Mouse (Mus musculus) embryonic fibroblast, embryonic 13.5 days (primary cell): ENCODE data around the gene Gm43738.

ENCODE experiments used
- CTCF ChIP-seq: IDR thresholded peaks from 2 replicates; pipeline ENCODE4 v1.5.1; 2011; ENCODE audit warnings: mild to moderate bottlenecking, control low read depth, low read length, moderate library complexity, borderline replicate concordance; ENCODE audit not compliant: insufficient read depth
- POLR2A ChIP-seq: IDR thresholded peaks from 2 replicates; pipeline ENCODE4 v1.6.1; 2011; ENCODE audit warnings: low read depth, mild to moderate bottlenecking, control low read depth, low read length, moderate library complexity

DNA sequence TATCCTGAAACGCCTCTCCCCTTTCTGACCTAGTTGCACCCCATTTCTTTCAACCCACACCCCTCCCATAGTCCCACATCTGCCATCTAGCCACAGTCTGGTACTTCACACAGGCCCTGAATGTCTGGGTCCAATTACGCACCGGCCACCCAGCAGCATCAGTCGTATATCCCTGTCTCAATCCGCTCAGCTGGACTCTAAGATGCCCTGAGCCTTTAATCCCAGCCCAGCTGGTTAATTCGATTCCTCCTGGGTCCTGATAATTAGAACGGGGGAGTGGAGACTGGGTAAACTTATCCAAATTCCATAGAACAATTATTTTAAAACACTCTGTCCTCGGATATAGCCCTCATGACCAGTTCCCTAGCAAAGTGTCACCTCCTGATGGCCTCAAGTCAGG, 44.7 kb upstream of the Gm43738 start:
- TF ChIP-seq CTCF (no peak), POLR2A (no peak)
